Mouse (Mus musculus) G1E (cell line): ENCODE results near the gene Rad51d.

ENCODE experiments used
- CTCF ChIP-seq: IDR thresholded peaks from 2 replicates; pipeline ENCODE4 v1.5.1; 2012; ENCODE audit warnings: low read depth, low read length, inconsistent platforms, mixed read lengths
- GATA1 ChIP-seq: IDR thresholded peaks from 2 replicates; pipeline ENCODE4 v1.6.1; 2012; ENCODE audit warnings: borderline replicate concordance, low read length, inconsistent platforms, mixed read lengths
- TAL1 ChIP-seq: conservative IDR thresholded peaks from 2 replicates; pipeline ENCODE4 v1.6.1; 2012; ENCODE audit warnings: low read depth, low read length, inconsistent platforms, mixed read lengths

DNA sequence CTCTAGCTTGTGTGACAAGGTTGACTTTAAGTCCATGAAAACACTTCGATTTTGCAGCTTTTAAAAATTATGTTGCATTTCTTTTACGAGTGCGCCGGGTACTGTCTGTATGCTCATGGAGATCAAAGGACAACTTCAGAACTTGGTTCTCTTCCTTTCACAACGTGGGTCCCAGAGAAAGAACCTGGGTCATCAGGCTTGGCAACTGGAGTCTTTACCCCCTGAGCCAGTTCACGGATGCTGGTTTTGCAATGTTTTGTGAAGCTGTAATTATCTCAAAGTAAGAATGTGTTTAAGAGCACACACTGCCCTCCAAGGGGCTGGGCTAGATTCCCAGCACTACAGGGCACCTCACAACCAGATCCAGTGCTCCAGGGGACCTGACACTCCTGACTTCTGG, 36.3 kb downstream of the Rad51d start:
- TF ChIP-seq CTCF, result no peak
- TF ChIP-seq TAL1, result no peak
- TF ChIP-seq GATA1, result no peak
